Mouse (Mus musculus) common myeloid progenitor, adult 5-6 weeks (primary cell): Measurements from ENCODE around the gene Ptprt. TPM values are rescaled to one million over a fixed set of nuclear protein-coding genes. Genes with fewer than 3 reads are reported as not detected.

Experiments used
- ATAC-seq: replicated peaks from 2 replicates; pipeline ENCODE4 v1.8.0; 2016; ENCODE audit warnings: low read depth, mild to moderate bottlenecking, moderate TSS enrichment, inconsistent platforms; ENCODE audit not compliant: poor library complexity, severe bottlenecking
- total RNA-seq: library from RNA; stranded (forward); fragments of 200-1000, 187-1606 nt; gene quantifications from 2 replicates; pipeline ENCODE4 v1.2.3, GENCODE M21; 2017

Gene Ptprt
- total RNA-seq, 1 experiment from 2014 or later: not detected

GRCm38 (mm10) chr2:162050198-162050597 lies 610.7 kb downstream of the Ptprt start:
- ATAC-seq: no peak

DNA sequence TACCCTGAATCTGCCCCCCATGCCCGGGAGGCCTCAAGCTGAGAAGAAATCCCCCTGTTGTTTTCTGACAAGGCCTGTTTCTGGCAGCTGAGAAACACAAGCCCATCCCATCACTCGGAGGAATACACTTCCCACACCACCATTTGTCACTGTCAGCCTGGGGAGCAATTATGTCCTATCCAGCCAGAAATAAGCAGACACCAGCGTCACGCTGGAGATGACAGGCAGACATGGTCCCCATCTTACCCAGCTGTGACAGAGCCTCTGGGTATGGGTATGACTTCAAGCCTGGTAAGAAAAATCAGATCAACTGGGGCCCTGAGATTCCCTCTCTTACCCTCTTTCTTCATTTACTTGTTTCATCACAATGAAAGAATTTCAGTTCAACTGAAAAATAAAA lies 625.3 kb downstream of the Ptprt start:
- no peak for ATAC-seq

- no peak for ATAC-seq
Measured at GRCm38 (mm10) chr2:162031636-162032035, 629.3 kb downstream of the Ptprt start.

GRCm38 (mm10) chr2:162001016-162001415 lies 659.9 kb downstream of the Ptprt start:
- no peak for ATAC-seq

- ATAC-seq: no peak
Measured at GRCm38 (mm10) chr2:161982311-161982710, 678.6 kb downstream of the Ptprt start.

DNA sequence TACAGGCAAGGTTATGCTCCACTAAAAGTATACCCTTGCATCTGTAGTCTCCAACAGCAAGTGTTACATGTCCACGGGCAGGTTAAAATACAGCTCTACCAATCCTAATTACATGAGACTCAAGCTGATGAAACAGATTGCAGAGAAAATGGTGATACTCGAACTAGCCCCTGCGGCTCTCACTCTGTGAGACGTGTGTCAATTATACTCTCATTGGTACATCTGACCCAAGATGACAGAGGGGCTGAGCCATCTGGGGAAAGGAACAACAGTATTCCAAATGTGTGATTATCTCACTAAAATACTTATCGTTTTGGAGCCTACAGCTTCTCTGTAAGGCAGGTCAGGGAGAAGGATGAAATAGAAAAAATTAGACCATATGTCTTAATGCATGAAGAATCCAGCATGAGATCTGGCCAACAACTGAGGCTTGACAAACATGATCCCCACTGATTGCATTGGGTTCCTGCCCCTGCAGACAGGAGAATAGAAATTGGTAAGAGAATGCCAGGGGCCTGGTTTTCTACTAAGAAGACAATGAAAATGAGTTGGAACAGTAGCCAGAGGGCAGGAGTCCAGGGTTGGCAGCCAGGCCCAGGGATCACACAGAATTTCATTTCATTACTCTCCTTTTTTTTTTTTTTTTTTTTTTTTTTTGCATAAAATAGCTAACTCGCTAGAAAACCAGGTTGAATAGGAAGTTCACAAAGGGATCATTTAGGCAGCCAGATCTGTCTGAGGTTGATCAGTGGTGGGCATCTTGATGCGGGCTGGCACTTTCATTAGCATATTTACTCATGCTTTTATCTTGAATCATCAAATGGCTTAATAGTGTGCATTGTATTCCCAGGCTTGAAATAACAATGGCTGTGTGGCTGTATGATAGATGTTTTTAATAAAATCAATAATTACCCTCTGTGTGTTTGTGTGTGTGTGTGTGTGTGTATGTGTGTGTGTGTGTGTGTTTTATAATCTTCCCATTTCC lies 699.5 kb downstream of the Ptprt start:
- no peak for ATAC-seq

- ATAC-seq: no peak
Measured at GRCm38 (mm10) chr2:161945424-161945823, 715.5 kb downstream of the Ptprt start.

DNA sequence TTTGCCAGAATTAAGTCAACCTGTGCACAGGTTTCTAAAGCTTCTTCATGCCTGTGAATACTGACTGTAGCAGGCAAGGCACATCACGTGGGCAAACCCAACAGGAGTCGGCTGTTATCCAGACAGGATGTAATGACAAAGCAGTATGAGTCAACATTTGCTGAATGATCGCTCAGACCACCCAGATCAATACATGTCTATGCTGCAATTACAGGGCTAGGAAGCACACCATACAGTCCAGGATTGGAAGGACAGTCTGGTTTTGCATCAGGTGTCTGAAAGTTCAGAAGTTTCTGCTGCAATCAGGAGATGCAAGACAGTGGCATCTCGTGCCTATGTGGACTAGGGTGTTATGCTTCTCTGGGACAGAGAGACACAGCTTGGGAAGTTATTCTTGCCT lies 716.3 kb downstream of the Ptprt start:
- no peak for ATAC-seq

DNA sequence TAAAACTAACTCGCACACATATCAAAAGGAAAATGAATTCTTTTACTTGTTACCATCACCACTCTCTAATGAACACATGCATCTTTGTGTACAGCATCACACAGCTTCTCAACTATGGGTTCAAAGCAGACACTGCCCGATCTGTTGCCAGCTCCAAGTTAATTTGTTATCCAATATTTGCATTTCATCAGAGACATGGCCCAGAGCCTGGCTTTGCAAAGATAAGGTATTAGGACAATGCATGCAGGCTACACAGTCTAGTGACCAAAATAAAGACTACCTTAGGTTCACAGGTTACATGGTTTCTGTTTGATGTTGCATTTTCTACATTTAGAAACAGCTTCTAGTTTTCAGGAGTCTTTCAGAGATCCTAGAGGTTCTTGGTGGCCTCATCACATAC lies 719.0 kb downstream of the Ptprt start:
- no peak for ATAC-seq

DNA sequence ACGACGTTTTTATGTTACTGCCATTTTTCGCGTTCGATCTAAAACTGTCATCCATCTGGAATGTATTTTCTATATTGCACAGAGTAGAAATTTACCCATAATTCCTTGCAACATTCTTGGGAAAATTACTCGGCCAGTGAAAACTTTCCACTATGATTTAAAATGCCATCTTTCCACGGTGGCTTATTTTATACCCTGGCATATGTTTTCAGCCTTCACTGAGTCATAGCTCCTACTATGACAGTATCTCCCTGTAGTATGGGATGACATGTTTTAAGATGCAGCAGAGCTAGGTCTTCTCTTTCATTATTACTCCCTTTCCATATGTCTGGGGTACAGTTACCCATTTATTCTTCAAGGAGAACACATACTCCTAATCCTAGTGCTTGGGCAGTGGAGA lies 753.7 kb downstream of the Ptprt start:
- ATAC-seq: no peak

GRCm38 (mm10) chr2:161902196-161902595 lies 758.8 kb downstream of the Ptprt start:
- ATAC-seq: no peak

GRCm38 (mm10) chr2:161884446-161884845 lies 776.5 kb downstream of the Ptprt start:
- ATAC-seq: no peak

DNA sequence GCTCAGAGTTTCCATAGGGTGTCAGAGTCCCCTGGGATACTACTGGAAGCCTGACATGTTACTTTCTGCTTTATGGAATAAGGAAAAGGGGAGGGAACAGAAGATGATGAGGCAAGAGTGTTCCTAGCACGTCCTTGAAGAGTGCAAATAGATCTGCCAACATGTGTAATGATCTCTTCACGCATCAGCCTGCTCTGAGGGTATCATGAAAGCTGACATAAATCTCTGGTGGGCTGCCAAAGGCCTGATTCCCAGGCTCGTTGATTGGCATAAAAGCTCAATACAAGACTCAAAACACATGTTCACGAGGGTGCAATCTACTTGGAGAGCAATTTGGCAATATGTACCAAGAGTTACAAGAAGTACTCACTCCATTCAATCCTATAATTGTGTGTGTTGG lies 778.4 kb downstream of the Ptprt start:
- no peak for ATAC-seq

DNA sequence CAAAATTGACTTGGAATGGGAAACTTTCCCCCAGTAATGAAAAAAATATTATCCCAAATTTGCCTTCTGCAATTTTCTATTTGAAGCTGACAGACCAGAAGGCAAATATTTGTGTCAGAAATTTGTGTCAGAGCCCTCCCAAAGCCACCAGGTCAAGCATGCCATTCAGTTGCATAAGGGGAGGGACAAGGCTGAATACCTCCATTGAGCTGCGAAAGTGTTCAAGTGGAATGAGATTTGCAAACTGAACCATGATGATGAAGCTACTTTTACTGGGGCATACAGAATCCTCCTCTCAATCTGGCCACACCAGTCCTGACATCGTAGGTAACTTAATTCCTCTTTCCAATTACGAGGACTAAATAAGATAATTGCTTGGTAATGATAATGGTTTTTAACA lies 780.0 kb downstream of the Ptprt start:
- ATAC-seq: no peak

- ATAC-seq: no peak
Measured at GRCm38 (mm10) chr2:161865231-161865630, 795.7 kb downstream of the Ptprt start.

- no peak for ATAC-seq
Measured at GRCm38 (mm10) chr2:161858813-161859212, 802.1 kb downstream of the Ptprt start.

GRCm38 (mm10) chr2:161858361-161858760 lies 802.6 kb downstream of the Ptprt start:
- ATAC-seq: no peak

GRCm38 (mm10) chr2:161835001-161835400 lies 825.9 kb downstream of the Ptprt start:
- ATAC-seq: no peak

DNA sequence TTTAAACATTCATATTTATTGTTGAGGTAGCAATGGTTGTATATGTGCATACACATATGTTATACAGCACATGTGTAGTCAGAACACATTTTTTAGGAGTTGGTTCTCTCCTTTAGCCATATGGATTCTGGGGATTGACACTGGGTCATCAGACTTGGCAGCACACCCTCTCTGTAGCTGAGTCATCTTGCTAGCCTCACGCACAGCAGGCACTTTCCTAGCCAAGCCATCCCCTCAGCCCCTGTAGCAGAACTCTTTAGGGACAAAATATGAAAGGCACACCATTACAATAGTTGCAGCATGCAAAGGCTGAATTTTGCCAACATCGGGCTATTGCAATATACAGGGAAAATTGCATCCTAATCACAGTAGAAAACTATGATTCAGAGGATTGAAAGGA lies 827.1 kb downstream of the Ptprt start:
- no peak for ATAC-seq

DNA sequence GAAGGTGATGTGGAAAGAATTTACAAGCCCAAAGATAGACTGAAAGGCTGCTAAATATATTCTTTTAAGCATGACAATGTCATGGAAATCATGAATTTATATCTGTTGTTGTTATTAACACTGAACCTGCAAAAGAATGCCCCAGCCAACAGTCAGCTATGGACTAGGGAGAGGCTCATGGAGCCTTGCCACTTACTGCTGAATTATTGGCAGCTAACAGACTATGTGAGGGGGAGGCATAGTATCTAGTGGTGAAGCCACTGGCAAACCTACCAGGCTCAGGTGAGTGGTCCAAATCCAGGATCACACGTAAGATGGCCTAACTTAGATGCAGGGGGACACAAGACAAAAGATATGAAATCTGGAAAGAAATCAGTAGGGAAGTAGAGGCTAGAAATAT lies 847.6 kb downstream of the Ptprt start:
- no peak for ATAC-seq

DNA sequence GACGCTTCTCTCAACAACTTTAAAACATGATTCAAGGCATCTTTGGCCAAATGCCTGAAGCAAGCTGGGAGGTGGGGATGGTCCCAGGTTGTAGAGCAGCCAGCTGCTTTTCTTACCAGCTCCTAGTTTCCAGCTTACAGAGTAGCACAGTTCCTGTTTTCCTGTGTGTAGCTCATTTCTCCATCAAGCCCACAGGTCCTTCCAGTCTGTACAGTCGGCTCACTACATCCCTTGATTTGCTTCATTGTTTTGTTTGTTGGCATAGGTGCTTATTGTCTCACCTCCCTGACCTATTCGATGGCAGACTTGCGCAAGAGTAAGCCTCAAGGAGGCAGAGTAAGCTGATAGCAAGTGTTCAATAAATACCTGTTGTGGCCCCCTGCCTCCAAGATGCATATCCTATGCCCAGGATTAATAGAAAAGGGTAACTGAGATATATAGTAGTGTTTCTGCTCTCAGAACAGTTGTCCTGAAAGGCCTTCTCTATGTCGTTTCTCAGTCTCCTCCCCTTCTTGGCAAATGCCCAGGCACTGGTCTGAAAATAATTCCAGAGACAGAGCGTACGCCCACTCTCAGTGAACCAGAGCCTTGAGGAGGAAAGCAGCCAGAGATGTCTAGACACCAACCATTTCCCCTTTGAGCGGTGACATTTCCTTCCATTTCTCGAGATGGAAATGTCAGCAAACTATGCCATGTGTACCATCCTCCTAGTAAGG lies 852.7 kb downstream of the Ptprt start:
- no peak for ATAC-seq
